Mouse (Mus musculus): ENCODE results near the gene Prickle2. TPM values are rescaled to one million over a fixed set of nuclear protein-coding genes. Genes with fewer than 3 reads are reported as not detected.

The Prickle2 gene
- total RNA-seq, 2 experiments from 2014 or later = 1.6 to 1.9 TPM

DNA sequence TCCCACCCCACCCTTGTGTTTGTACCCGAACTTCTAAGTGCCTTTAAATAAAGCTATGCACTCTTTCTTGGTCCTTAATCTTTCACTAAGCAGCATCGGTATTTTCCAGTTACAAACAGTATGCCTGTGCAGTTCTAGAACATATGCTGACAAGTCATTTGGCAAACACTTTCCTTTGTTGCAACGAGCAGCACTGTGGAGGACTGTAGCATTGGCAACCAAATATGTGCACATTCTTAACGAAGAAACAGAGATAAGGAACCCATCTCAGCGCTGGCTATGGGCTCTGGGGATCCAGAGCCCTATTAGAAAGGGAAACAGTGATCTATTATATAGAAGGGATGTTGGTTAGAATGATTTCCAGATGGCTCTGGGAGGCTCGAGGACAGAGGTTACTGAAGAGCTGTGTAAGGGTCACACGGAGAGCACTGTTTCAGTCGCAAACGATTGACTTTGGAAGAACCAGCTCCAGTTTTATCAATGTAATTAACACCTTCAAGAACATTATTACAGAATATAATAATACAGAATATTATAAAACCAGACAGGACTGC is 96.2 kb downstream of the Prickle2 start:
- DNase-seq = no peak
- intact Hi-C loops (cut with DNase I) = no loop called here

DNA sequence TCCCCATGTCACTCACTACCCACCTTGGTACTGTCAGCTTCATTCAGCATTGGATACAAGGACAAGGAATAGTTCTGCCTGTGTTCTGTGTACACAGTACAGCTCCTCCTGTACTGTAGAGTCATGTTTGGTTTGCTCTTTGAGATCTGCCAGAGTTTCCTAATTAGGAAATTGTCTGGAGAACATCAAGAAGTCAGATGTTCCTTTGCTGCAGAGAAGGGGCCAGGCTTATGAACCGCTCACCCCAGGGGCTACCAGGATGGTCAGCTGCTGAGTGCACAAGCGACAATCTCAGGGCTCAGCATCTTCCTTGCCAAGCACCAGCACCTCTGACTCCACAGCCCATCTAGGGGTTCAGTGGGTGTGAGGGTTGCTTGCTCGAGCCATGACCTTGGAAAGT is 96.9 kb downstream of the Prickle2 start:
- intact Hi-C loops (cut with DNase I) = no loop called here
- DNase-seq = no peak

DNA sequence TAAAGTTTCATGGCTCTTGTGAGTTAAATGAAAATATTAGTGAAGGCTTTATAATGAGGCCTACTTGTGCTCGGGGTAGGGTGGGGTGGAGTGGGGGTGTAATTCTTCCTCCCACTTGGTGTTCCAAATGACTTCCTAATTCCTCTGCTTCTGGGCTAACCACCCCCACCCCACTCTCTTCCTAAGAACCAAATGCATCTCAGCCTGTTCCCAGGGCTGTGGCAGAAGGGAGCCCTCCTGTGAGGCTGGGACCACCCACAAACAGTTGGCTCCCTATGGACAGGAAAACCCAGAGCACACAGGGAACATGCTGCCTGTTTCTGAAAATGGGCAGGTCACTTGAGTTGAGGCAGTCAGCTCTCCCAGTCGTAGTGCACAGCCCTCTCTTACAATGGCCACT is 100.8 kb downstream of the Prickle2 start:
- intact Hi-C loops (cut with DNase I) = no loop called here
- DNase-seq = no peak

DNA sequence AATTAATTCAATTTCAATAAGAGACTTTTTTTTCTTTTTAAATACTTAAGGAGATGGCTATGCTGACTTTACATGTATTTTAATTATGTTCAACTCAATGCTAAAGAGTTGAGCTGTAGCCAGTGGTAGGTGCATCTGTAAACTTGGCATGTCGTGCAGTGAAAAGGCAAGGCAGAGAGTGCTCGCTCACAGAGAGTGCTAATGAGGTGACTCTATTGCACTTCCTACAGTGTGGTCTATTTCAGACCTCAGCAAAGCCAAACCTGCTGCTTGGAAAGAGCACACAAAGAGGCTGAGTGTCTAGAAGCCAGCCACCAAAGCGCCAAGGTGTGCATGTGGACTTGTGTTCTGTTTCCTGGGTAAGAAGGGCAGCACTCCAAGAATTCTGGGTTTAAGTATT is 109.6 kb downstream of the Prickle2 start:
- no peak for DNase-seq
- intact Hi-C loops (cut with DNase I) = no loop called here

DNA sequence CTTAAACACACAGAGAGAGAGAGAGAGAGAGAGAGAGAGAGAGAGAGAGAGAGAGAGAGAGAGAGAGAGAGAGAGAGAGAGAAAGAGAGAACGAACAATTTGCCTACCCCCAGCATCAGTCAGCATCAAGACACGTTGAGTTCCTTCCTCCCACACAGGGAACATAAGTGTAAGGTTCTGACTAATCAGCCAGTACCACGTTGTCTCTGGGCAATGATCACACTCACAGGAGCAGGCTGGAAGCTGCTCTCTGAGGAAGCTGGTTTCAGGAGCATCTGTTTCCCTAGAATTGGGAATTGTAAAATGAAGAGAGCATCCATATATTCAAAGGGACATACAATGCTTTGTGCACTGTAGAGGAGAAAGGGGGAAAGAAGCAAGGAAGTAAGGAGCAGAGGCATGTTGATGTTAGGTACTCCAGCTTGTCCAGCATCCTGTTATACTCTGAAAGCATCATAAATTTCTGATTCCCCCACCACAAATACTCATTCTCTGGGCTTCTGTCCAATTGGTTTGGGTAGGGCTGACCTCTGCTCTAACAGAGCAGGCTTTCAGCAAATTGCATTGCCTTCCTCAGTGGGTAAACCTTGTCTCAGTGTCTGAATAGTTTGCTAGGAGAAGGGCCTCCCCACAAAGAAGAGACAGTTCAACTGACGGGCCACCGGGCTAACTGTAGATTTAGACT is 116.4 kb downstream of the Prickle2 start:
- DNase-seq = no peak
- intact Hi-C loops (cut with DNase I) = no loop called here

DNA sequence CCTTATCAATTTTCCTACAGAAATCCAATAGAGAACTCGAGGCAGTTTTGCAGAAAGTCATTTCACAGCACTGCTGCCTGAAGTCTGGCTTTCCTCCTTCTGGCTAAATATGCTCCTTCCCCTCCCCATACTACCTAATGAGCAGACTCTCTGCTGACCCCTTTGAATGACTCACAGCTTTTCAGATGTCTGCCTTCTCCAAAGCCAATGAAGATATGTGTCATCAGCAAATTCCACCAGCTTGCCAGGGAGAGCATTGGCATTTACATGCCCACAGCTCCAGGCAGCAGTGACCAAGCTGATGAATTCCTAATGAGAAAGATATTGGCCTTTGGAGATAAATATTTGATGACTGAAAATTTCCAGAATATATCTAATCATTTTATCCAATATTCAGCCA is 121.9 kb downstream of the Prickle2 start:
- DNase-seq = no peak
- intact Hi-C loops (cut with DNase I) = no loop called here

DNA sequence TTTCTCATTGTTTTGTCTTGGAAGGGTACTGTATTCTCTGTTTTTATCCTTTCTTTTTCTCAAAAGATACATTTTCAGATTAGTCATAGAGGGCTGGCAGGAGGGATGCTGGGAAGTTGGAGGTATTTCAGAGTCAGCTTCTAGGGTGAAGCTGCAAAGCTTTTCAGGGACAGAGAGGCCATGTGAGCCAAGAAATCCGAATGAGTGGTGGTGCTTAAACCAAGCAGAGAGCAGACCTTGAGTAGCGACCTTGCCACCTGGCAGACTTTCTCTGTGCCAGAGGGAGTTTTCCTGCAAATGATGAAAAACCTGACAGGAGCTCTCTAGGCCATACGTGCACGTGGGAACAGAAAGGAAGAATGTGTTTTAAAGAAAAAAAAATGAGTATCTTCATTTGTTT is 130.7 kb downstream of the Prickle2 start:
- no peak for DNase-seq
- intact Hi-C loops (cut with DNase I) = no loop called here

DNA sequence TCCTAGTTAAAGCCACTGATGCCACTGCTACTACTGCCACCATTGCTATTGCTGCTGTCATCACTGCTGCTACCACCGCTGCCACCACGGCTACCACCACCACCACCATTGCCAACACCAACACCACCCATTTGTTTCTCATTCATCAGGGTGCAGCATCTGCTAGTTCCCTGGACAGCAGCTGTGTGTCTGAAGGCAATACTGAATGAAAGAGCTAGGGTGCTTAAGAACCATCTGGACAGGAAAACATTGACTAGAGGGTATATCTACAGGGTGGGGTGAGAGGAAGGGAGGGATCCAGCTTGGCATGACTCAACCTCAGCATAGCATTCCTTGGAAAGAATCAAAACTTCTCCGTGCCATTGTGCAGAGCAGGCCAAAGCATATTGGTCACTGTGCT is 133.8 kb downstream of the Prickle2 start:
- no peak for DNase-seq
- intact Hi-C loops (cut with DNase I) = no loop called here

DNA sequence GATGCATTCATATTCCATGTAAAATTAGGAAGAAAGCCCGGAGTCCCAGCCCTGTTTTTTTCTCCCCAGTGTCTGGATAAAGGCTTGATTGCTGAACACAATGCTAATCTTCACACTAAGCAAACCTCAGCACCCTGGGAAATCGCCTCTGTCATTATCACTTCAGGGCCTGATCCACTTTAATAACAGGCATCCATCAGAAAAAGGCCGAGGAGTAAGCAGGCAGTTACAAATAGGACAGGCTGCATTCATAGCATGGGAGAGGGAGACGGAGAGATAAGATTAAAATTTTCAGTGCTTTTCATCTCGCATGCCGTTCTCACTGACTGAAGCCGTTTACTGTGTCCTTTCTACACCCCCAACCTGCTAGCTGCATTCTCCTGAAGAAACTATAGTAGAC is 135.9 kb downstream of the Prickle2 start:
- intact Hi-C loops (cut with DNase I) = no loop called here
- no peak for DNase-seq

DNA sequence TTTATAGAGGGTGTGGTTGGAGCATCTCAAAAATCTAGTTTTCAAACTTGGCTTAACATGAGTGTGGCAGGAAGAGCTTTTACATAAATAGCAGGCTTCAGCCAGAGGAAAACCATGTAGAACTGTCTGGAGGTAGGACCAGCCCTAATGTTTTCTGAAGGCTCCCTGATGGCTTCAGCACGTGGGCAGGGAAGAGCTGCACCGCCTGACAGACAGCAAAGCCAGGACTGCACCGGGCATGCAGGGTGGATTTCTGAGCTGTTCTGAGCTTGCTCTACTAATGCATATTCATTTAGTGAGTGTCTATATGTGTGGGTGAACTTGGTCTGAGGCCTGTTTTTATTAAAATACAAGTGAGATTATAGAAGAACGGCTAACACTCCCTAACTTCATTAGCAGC is 136.7 kb downstream of the Prickle2 start:
- DNase-seq = no peak
- intact Hi-C loops (cut with DNase I) = no loop called here

DNA sequence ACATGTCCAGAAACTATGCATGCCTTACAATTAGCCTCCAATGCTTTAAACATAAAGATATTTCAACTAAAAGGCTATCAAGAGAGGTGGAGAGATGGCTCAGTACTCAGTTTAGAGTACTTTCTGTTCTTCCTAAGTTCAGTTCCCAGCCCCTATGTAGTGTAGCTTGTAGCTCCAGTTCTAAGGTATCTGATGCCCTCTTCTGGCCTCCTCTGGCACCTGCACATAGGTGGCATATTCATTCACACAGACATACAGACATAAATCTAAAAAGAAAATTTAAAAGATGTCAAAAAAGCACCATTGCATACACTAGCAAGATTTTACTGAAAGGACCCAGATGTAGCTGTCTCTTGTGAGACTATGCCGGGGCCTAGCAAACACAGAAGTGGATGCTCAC is 146.7 kb downstream of the Prickle2 start:
- DNase-seq = no peak
- intact Hi-C loops (cut with DNase I) = no loop called here

DNA sequence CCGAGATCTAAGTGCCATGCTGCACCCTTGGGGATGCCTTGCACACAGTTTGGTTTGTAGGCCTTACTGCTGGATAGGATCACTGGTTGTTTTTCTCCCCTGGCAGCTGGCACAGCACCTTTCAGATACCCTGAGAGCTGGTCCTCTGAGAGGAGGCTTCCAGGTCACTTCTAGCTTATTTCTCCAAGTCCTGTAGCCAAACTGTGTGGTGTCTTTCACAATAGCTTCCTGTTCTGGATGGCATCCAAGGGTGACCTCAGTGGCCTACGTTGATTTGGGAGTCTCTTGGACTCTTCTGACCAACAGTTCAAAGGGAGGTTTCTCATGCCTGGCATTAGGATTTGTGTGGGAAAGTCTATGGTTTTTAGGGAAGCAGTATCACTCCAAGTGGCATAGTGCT is 150.3 kb downstream of the Prickle2 start:
- intact Hi-C loops (cut with DNase I) = no loop called here
- peak in 1 of 2 experiments; percentile 16 for DNase-seq

DNA sequence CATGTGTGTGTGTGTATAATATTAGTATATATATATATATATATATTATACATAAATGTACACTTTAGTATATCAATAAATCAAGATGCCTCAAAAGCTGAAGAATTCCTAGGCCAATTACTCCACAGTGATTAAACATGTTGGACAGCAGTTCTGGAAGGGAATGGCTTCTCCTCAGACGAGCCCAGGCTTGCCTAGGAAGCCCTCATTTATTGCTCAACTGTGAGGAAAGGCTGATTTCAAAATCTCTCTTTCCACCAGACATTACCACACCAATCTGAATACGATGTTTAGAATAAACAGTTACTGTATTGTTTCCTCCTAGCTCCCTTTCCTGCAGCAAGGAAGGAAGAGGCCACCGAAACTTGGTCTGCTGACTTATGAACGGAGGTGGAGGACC is 152.9 kb downstream of the Prickle2 start:
- intact Hi-C loops (cut with DNase I) = no loop called here
- no peak for DNase-seq

DNA sequence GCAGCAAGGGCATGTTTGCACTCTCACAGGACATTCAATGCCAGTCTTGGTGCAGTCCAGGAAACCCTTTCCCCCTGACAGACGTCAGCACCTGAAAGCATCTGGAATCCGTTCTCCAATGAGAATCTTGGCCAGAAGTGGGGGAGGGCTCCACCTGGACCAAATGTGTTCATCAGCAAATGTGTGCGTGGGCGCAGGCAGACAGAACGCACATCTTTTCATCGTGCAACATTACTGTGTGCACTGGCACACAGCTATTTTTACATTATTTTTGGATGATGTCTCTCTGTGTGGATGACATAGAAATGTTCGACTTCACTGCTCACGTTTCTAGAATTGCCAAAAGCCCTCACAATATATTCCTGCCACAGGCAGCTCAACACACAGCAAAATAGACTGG is 156.7 kb downstream of the Prickle2 start:
- intact Hi-C loops (cut with DNase I) = no loop called here

DNA sequence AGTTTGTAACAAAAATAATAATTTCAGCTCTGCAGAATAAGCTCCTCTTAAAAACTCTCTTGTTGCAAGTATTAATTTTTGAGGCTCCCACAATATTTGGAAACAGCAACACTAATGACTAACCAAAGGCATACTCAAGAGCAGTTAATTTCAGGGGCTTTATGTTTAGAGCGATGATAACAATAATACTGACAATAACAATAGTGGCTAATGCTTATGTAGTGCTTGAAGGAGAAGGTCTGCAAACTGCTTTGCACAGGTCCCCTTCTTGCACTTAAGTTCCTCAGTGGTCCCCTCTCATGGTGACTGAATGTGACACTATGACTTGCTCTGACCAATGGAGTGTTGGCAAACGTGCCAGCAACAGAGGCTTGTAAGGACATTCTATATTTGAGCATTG is 160.8 kb downstream of the Prickle2 start:
- no peak for DNase-seq
- intact Hi-C loops (cut with DNase I) = no loop called here

More for the DNA sequence above, 156.7 kb downstream of the Prickle2 start:
- DNase-seq = no peak

DNA sequence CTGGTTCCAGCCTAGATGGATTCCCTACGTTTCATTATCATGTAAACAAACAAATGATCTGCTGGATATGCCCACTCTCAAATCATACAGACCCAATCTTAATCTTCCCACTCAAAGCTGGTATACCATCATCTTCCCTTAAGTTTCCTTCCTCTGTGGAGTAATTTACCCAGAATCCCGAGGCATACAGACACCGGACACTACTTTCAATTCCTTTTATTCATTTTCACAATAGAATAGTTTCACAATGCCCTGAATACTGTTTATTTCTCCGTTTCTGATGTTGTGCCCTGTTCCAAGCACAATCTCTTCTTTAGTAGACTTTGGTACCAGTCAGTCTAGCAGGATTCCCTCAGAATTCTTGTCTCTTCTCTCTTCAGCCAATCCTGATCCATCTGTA is 162.1 kb downstream of the Prickle2 start:
- no peak for DNase-seq
- intact Hi-C loops (cut with DNase I) = no loop called here

DNA sequence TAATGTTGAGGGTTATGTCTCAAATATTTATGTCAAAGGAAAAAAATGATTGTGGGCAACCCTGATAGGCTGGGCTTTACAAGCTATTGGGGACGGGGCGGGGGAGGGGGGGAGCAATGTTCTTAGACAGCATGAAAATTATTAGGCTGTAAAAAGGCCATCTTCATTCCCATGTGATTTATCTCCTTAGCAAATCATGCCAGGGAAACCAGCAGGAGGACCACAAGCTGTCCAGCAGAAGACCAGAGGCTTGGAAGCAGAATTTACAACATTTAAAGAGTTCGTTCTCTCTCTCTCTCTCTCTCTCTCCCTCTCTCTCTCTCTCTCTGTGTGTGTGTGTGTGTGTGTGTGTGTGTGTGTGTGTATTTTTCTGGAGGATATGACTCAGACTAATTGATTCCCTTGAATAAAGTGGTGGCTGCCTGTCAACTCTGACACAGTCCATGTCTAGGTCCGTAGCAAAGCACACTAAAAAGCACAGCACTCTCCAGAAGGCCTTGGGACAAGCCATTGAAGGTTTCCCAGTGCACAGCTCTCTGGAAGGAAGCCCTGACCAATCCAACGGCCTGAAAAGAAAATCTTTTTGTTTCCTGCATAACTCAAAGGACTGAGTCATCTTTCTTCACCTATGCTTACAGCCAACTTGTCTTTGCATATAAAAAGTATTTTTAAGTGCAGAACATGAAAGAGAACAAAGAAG is 163.4 kb downstream of the Prickle2 start:
- intact Hi-C loops (cut with DNase I) = no loop called here
- DNase-seq = no peak

DNA sequence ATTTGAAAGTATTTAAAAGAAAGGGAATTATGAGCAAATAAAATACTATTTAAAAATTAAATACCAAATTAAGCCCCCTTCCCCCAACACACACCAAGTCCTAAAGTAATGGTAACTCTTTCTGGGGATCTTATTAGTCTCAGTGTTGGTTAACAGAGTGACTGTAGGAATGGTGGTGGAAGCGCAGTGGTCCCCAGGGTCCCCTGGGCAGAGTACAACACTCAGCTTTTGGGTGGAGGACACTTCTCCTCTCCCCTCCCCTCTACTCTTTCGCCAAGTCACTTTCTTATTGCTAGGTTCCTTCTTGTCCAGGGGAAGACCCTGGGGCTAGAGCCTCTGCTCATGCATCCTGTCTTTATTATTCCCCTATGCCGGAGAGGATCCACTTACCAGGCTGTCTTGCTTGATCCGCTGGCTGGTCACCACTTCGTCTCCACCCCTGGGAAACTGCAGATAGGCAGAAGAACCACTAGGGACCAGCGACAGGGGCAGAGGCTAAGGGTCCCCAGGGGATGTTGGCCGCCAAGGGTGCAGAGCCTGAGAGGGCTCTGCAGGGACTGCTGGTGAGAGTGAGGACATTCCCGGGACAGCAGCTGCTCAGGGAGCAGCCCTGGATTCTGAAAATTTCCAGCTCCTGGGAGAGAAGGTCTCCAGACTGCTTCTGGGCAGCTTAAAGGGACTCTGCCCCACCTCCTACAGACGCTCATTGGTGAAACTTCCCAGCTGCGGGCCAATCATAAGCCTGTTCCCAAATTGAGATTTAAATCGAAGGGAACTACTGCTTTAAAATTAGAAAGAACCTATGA is 171.5 kb downstream of the Prickle2 start:
- intact Hi-C loops (cut with DNase I) = no loop called here
- peak; percentile 19 to 29 for DNase-seq

DNA sequence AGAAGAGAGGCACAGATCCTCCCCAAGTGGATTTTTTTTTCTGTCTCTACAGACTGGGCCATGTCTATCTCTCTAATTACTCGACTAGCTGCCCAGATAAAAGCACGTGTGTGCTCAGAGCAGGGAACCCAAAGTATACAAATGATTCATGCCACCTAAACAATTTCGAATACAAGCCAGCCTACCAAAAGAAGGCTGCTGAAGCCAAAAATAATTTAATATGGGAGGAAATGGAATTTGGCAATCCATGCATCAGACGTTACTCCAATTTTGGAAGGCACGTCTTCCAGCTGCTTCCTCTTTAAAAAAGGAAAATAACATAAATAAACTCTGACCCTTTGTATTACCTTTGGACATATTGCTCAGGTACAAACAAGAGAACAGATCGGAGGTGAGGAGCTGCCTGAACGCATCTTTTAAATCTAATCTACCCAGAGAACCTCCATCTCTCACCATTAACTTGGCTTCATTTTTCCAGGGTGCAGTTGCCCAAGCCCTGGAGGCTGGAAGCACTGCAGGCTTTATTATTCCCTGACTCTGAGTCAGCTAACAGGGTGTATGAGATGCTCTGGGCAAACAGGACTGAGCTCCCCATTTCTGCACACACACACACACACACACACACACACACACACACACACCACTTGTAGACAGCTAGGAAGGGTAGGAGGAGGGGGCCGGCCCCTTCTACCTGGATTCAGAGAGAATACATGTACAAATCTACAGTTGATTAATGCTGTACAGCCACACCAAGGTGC is 172.5 kb downstream of the Prickle2 start:
- DNase-seq = no peak
- intact Hi-C loops (cut with DNase I) = no loop called here

DNA sequence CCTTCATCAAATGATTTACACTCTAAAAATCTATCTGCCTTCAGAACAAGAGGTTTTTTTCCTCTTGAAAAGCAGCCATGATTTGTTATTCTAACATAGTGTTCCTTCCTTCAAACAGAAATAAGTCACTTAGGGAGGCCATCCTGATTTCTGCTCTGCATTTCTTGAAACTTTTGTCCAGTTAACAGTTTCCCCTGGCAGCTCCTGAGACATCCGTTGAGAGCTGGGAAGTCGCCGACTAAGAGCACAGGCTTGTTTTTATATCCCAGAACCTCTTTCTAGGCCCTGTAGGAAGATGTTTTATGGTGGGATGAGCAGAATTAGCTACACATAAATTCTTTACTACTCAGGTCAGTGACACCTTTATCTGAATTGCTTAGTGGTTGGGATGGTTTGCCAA is 173.1 kb downstream of the Prickle2 start:
- intact Hi-C loops (cut with DNase I) = no loop called here
- DNase-seq = no peak

DNA sequence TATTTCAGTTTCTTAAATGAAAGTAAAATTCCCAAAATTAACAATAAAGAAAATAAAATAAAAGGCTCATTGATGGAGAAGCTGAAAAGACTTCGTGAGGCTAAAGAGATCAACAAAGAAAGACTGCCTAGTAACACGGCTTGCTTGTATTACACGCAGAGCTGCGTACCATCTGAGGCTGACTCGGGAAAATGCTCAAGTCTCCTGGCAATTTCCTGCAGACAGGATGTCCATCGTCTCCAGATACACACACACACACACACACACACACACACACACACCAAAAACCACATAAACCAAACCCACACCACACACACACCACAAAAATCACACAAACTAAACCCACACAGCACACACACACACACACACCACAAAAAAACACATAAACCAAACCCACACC is 173.6 kb downstream of the Prickle2 start:
- no peak for DNase-seq
- intact Hi-C loops (cut with DNase I) = no loop called here
